Mouse (Mus musculus) neural tube, postnatal 0 days (tissue): ENCODE data around the gene Il1rap. TPM values are rescaled to one million over a fixed set of nuclear protein-coding genes. Genes with fewer than 3 reads are reported as not detected.

Experiments
- polyA plus RNA-seq: library from polyadenylated mRNA; unstranded; fragments of >200 nt; fragmentation: Nextera tagmentation; extraction: Ambion mirVana; gene quantifications from 2 replicates; pipeline ENCODE4 v1.2.1, GENCODE M21; 2015

Il1rap gene
- 12.0 and 12.4 TPM in 2 replicates for polyA plus RNA-seq

GRCm38 (mm10) chr16:26581048-26581912 is at the start of gene Il1rap:
Gene Il1rap, plus strand, starts transcription at chr16:26581704.

Other genes starting within 250 kb of the Il1rap start
- gene Cldn1, start 209.9 kb upstream of the Il1rap start, polyA plus RNA-seq: 4.8 and 5.1 TPM in 2 replicates
- gene Cldn16, start 118.6 kb upstream of the Il1rap start, polyA plus RNA-seq: not detected in 2 replicates
- 0.21 TPM in 1 of 2 replicates, not detected in the other for gene Tmem207, start 54.9 kb upstream of the Il1rap start, polyA plus RNA-seq